Mouse (Mus musculus): ENCODE results near the gene Epo. TPM values are rescaled to one million over a fixed set of nuclear protein-coding genes. Genes with fewer than 3 reads are reported as not detected.

Epo gene
- polyA plus RNA-seq, 1 experiment = not detected

DNA sequence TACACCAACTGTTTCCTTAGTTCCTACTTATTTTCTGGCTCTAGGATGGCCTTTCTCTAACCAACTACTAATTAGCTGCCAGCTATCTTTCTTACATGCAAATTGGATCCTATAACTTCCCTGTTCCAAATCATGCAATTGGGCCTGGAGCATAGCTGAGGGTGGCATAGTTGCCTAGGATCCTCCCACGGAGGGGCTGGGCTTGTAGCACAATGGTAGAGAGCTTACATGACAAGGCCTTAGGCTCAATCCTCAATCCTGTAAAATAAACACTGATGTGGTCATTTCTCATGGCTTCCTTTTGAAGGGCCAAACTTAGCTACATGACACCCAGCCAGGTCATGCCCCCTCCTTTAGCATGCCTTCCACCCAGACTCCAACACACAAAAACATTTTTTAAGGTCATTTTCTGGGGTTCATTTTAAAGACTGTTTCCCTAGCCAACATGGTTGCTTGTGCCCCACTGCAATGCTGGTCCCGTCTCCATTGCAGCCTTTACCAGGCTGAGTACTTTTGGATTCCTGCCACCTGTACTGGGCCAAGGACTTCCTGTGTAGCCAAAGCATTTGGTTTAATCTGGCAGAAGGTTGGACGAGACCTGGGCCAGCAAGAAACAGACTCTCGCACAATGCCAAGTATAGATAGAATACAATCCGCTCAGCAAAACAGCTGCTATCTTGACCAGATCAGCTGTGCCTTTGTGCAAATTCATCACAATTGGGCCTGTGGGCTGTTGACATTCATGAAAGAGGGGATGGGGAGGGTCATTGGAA is 8.9 kb upstream of the Epo start:
- H3K4me3 ChIP-seq (ENCODE audit: low read depth, low read length) = no peak overlapping the region
- H3K27me3 ChIP-seq (ENCODE audit: control insufficient read depth, insufficient read depth, low read length) = no peaks in the 10 kb centered on the region
- TF ChIP-seq CTCF (IDR thresholded peaks at IDR 0.05; ENCODE audit: extremely low read depth, insufficient read length, insufficient replicate concordance, low read depth, low read length) = no peak
- no peak for TF ChIP-seq POLR2A (IDR thresholded peaks at IDR 0.05; ENCODE audit: low read depth, low read length)
- H3K27ac ChIP-seq (ENCODE audit: insufficient read depth, low read depth, low read length) = no peak overlapping the region
- 70% methylated on average over 5 of the region's 5 CpGs for WGBS
- H3K4me1 ChIP-seq (ENCODE audit: control insufficient read depth, insufficient read depth, insufficient read length, low read length) = peaks cover 2% of the 10 kb centered on the region; the same call in 1 of the 2 replicates
- H3K36me3 ChIP-seq (ENCODE audit: control insufficient read depth, insufficient read depth, low read length) = no peaks in the 10 kb centered on the region

DNA sequence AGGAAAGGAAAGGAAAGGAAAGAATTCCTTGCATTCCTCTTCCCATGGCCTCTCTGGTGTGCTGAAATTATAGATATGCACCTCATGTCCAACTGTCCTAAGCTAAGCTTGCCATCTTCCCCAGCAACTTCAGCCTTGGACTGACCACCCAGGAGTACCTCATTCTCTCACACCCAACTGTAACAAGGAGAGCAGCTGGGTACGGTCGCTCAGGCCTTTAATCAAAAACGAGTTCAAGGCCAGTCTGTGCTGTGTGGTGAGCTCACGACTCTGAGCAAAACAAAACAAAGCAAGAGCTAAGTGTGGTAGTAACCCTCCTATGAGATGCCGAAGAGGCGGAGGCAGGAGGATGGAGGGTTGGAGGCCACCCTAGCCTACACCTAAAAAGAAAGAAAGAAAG is 7.9 kb upstream of the Epo start:
- Histone ChIP-seq H3K4me3 (ENCODE audit: low read depth, low read length) (no peak overlapping the region), H3K36me3 (ENCODE audit: control insufficient read depth, insufficient read depth, low read length) (no peaks in the 10 kb centered on the region), H3K4me1 (ENCODE audit: control insufficient read depth, insufficient read depth, insufficient read length, low read length) (peaks cover 2% of the 10 kb centered on the region; the same call in 1 of the 2 replicates), H3K27me3 (ENCODE audit: control insufficient read depth, insufficient read depth, low read length) (no peaks in the 10 kb centered on the region), H3K27ac (ENCODE audit: insufficient read depth, low read depth, low read length) (no peak overlapping the region)
- WGBS = 81% methylated on average over 6 of the region's 6 CpGs
- TF ChIP-seq CTCF (IDR thresholded peaks at IDR 0.05; ENCODE audit: extremely low read depth, insufficient read length, insufficient replicate concordance, low read depth, low read length) = no peak
- no peak for TF ChIP-seq POLR2A (IDR thresholded peaks at IDR 0.05; ENCODE audit: low read depth, low read length)

- no peak overlapping the region for H3K4me3 ChIP-seq (ENCODE audit: low read depth, low read length)
- 19% methylated on average over 7 of the region's 7 CpGs for WGBS
- H3K4me1 ChIP-seq (ENCODE audit: control insufficient read depth, insufficient read depth, insufficient read length, low read length) = peaks cover 6% of the 10 kb centered on the region; the same call in 1 of the 2 replicates
- TF ChIP-seq CTCF (IDR thresholded peaks at IDR 0.05; ENCODE audit: extremely low read depth, insufficient read length, insufficient replicate concordance, low read depth, low read length) = no peak
- TF ChIP-seq POLR2A (IDR thresholded peaks at IDR 0.05; ENCODE audit: low read depth, low read length) = no peak
- H3K36me3 ChIP-seq (ENCODE audit: control insufficient read depth, insufficient read depth, low read length) = no peaks in the 10 kb centered on the region
- H3K27ac ChIP-seq (ENCODE audit: insufficient read depth, low read depth, low read length) = no peak overlapping the region
- no peaks in the 10 kb centered on the region for H3K27me3 ChIP-seq (ENCODE audit: control insufficient read depth, insufficient read depth, low read length)
Measured at GRCm38 (mm10) chr5:137539291-137539801, 6.3 kb upstream of the Epo start.

DNA sequence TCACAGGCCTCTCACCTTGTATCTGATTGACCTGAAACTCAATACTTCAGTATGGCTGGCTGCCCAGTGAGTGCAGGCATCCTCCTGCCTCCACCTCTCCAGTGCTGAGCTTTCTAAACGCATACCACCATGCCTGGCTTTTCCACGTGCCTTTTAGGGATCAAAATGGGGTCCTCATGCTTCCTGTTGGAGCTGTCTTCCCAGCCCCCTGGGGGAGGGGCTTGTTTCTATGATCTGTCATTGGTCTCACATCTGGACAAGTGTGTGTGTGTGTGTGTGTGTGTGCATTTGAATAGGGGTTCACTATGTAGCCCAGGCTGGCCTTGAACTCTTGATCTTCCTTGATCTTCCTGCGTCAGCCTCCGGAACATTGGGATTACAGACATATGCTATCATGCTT is 4.4 kb upstream of the Epo start:
- Histone ChIP-seq H3K27me3 (ENCODE audit: control insufficient read depth, insufficient read depth, low read length) (no peaks in the 10 kb centered on the region), H3K36me3 (ENCODE audit: control insufficient read depth, insufficient read depth, low read length) (no peaks in the 10 kb centered on the region), H3K27ac (ENCODE audit: insufficient read depth, low read depth, low read length) (no peak overlapping the region), H3K4me3 (ENCODE audit: low read depth, low read length) (no peak overlapping the region), H3K4me1 (ENCODE audit: control insufficient read depth, insufficient read depth, insufficient read length, low read length) (peaks cover 6% of the 10 kb centered on the region; the same call in 1 of the 2 replicates)
- WGBS = 72% methylated on average over 4 of the region's 4 CpGs
- TF ChIP-seq CTCF (IDR thresholded peaks at IDR 0.05; ENCODE audit: extremely low read depth, insufficient read length, insufficient replicate concordance, low read depth, low read length) = no peak
- TF ChIP-seq POLR2A (IDR thresholded peaks at IDR 0.05; ENCODE audit: low read depth, low read length) = no peak

- no peak for TF ChIP-seq CTCF (IDR thresholded peaks at IDR 0.05; ENCODE audit: extremely low read depth, insufficient read length, insufficient replicate concordance, low read depth, low read length)
- TF ChIP-seq POLR2A (IDR thresholded peaks at IDR 0.05; ENCODE audit: low read depth, low read length) = no peak
- no peaks in the 10 kb centered on the region for H3K36me3 ChIP-seq (ENCODE audit: control insufficient read depth, insufficient read depth, low read length)
- 0 out of 2 replicates have a peak overlapping the region, but pooled peaks have one; percentile 65 for H3K27ac ChIP-seq (ENCODE audit: insufficient read depth, low read depth, low read length)
- H3K27me3 ChIP-seq (ENCODE audit: control insufficient read depth, insufficient read depth, low read length) = no peaks in the 10 kb centered on the region
- 23% methylated on average over 9 of the region's 9 CpGs for WGBS
- H3K4me1 ChIP-seq (ENCODE audit: control insufficient read depth, insufficient read depth, insufficient read length, low read length) = peaks cover 6% of the 10 kb centered on the region; the same call in 1 of the 2 replicates
- no peak overlapping the region for H3K4me3 ChIP-seq (ENCODE audit: low read depth, low read length)
Measured at GRCm38 (mm10) chr5:137535318-137535717, 2.3 kb upstream of the Epo start.

DNA sequence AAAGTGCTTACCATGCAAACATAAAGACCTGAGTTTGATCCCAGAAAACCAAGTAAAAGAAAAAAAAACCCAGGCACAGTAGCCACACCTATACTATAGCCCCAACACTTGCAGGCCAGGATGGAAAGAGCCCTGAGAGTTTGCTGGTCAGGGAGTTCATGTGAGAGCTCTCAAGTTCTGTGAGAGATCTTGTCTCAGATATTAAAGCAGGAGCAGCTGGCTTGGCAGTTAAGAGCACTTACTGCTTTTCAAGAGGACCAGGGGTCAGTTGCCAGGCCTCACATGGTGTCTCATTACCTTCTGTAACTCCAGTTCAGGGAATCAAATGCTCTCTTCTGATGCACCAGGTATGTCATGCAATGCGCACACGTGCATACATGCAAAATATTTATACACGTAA is 1.7 kb upstream of the Epo start:
- H3K4me1 ChIP-seq (ENCODE audit: control insufficient read depth, insufficient read depth, insufficient read length, low read length) = peaks cover 8% of the 10 kb centered on the region
- TF ChIP-seq CTCF (IDR thresholded peaks at IDR 0.05; ENCODE audit: extremely low read depth, insufficient read length, insufficient replicate concordance, low read depth, low read length) = no peak
- no peak for TF ChIP-seq POLR2A (IDR thresholded peaks at IDR 0.05; ENCODE audit: low read depth, low read length)
- peak overlapping the region; percentile 65 for H3K27ac ChIP-seq (ENCODE audit: insufficient read depth, low read depth, low read length)
- no peaks in the 10 kb centered on the region for H3K27me3 ChIP-seq (ENCODE audit: control insufficient read depth, insufficient read depth, low read length)
- peaks cover 5% of the 10 kb centered on the region for H3K36me3 ChIP-seq (ENCODE audit: control insufficient read depth, insufficient read depth, low read length)
- 71% methylated on average over 3 of the region's 3 CpGs for WGBS
- no peak overlapping the region for H3K4me3 ChIP-seq (ENCODE audit: low read depth, low read length)

DNA sequence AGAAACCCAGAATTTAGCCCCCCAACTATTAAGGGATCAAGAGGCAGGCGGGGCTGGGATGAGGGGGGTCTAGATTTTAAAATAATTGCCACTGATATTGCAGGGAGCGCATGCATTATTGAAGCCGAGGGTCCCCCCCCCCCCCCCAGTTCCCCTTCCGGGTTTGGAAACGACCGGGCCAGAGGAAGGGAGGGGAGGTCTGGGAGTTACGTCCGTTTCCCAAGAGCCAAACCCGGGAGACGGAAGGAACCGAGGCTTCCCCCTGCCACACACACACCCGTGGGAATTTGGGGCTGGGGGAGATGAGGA is 280 bp downstream of the Epo start:
- 0% methylated on average over 12 of the region's 12 CpGs for WGBS
- Histone ChIP-seq H3K27ac (ENCODE audit: insufficient read depth, low read depth, low read length) (peak overlapping the region; percentile 93), H3K27me3 (ENCODE audit: control insufficient read depth, insufficient read depth, low read length) (no peaks in the 10 kb centered on the region), H3K36me3 (ENCODE audit: control insufficient read depth, insufficient read depth, low read length) (peaks cover 25% of the 10 kb centered on the region), H3K4me3 (ENCODE audit: low read depth, low read length) (peak overlapping the region; percentile 88), H3K4me1 (ENCODE audit: control insufficient read depth, insufficient read depth, insufficient read length, low read length) (peaks cover 6% of the 10 kb centered on the region)
- TF ChIP-seq POLR2A (IDR thresholded peaks at IDR 0.05; ENCODE audit: low read depth, low read length) (no peak), CTCF (IDR thresholded peaks at IDR 0.05; ENCODE audit: extremely low read depth, insufficient read length, insufficient replicate concordance, low read depth, low read length) (no peak)

Measured in small intestine, adult 2 months (tissue).